Mouse (Mus musculus) heart, embryonic 14.5 days (tissue): ENCODE results near the gene Cdk6. TPM values are rescaled to one million over a fixed set of nuclear protein-coding genes. Genes with fewer than 3 reads are reported as not detected.

Source experiments
- ATAC-seq: fragments of 200-750 bp; cut with Nextera tagmentation; 2 replicates; pipeline ENCODE4 v1.8.0; 2017; ENCODE audit warnings: low read depth, moderate TSS enrichment; ENCODE audit not compliant: insufficient number of reproducible peaks, insufficient read depth, low FRiP score
- H3K27ac ChIP-seq, 2 experiments: fragments of 200-500 bp in 1 of 2; fragments of 300-500 bp in 1 of 2; sonication (generic) in 1 of 2; replicated peaks in 1 of 2; 2 replicates each; pipeline ENCODE4 v1.5.1; 2012 to 2014; ENCODE audit warnings: low read depth in 2 of 2, low read length in 2 of 2, control low read depth in 1 of 2, mild to moderate bottlenecking in 1 of 2, mixed read lengths in 1 of 2; ENCODE audit not compliant: control insufficient read depth in 1 of 2, insufficient read depth in 1 of 2
- H3K27me3 ChIP-seq: fragments of 300-500 bp; sonication (generic); 2 replicates; pipeline ENCODE4 v1.6.1; 2014; ENCODE audit warnings: mild to moderate bottlenecking, low read length, control low read depth; ENCODE audit not compliant: control insufficient read depth, insufficient read depth
- H3K36me3 ChIP-seq: fragments of 300-500 bp; sonication (generic); 2 replicates; pipeline ENCODE4 v1.6.1; 2014; ENCODE audit warnings: mild to moderate bottlenecking, control low read depth, low read length, mixed read lengths; ENCODE audit not compliant: control insufficient read depth, insufficient read depth
- H3K4me1 ChIP-seq, 2 experiments: fragments of 200-500 bp in 1 of 2; fragments of 300-500 bp in 1 of 2; sonication (generic) in 1 of 2; 2 replicates each; pipeline ENCODE4 v1.6.1; 2012 to 2014; ENCODE audit warnings: low read length in 2 of 2, control low read depth in 1 of 2, mixed read lengths in 1 of 2; ENCODE audit not compliant: control insufficient read depth in 2 of 2, insufficient read depth in 2 of 2
- H3K4me2 ChIP-seq: fragments of 300-500 bp; sonication (generic); 2 replicates; pipeline ENCODE4 v1.6.1; 2014; ENCODE audit warnings: mild to moderate bottlenecking, low read length
- H3K4me3 ChIP-seq, 2 experiments: fragments of 200-500 bp in 1 of 2; fragments of 300-500 bp in 1 of 2; sonication (generic) in 1 of 2; 2 replicates each; pipeline ENCODE4 v1.5.1; 2012 to 2014; ENCODE audit warnings: low read length in 2 of 2, mild to moderate bottlenecking in 2 of 2, control low read depth in 1 of 2, low read depth in 1 of 2, moderate library complexity in 1 of 2; ENCODE audit not compliant: control insufficient read depth in 1 of 2, insufficient read depth in 1 of 2
- H3K9ac ChIP-seq: fragments of 300-500 bp; sonication (generic); 2 replicates; pipeline ENCODE4 v1.6.1; 2014; ENCODE audit warnings: mild to moderate bottlenecking, low read length
- H3K9me3 ChIP-seq: fragments of 300-500 bp; sonication (generic); 2 replicates; pipeline ENCODE4 v1.6.1; 2016; ENCODE audit warnings: low read length, control low read depth; ENCODE audit not compliant: control insufficient read depth
- WGBS: fragments of 180-500 bp; shearing (Covaris S2); extraction: QIAGEN DNeasy Blood & Tissue Kit; methylation state at CpG from one replicate; pipeline ENCODE4 v1.1.7; 2014; 5-methylcytosine and 5-hydroxymethylcytosine counted together
- polyA plus RNA-seq: library from polyadenylated mRNA; unstranded; fragments of >200 nt; fragmentation: Nextera tagmentation; extraction: Ambion mirVana; gene quantifications from 2 replicates; pipeline ENCODE4 v1.2.1, GENCODE M21; 2014

Cdk6 gene
- polyA plus RNA-seq, 1 experiment from 2014 or later, result 32.1 TPM

GRCm38 (mm10) chr5:3363036-3363983 is 22.0 kb downstream of the Cdk6 start:
- no peak overlapping the region for H3K9ac ChIP-seq
- no peak overlapping the region for H3K4me3 ChIP-seq
- 0 out of 2 replicates have a peak, but pooled peaks have one; percentile 31 for ATAC-seq
- no peaks in the 10 kb centered on the region for H3K27me3 ChIP-seq
- no peak overlapping the region for H3K27ac ChIP-seq
- peaks cover 8 to 20% of the 10 kb centered on the region in 2 experiments for H3K4me1 ChIP-seq
- no peaks in the 10 kb centered on the region for H3K36me3 ChIP-seq
- WGBS, result 61% methylated on average over 15 of the region's 15 CpGs
- no peaks in the 10 kb centered on the region for H3K9me3 ChIP-seq
- peak overlapping the region; percentile 23; the same call in 1 of the 2 replicates for H3K4me2 ChIP-seq

DNA sequence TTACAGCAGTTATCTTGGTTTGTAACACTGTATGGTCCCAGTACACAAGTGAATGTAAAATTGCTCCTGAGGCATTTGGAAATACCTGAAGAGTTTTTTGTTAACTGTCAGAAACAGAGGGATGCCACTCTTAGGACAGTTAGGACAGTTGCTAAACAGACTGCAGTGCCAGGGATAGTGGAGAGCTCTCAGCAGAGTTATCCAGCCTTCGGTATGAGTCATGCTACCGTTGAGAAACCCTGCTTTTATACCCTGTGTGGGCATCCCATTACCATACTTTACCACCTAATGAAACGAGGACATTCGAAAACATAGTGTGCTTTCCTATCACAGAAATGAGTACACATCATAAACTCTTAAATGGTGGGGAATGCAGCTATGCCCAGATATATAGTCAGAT is 25.8 kb downstream of the Cdk6 start:
- WGBS, result 89% methylated on average over 4 of the region's 4 CpGs
- no peak for ATAC-seq
- H3K27ac ChIP-seq, result no peak overlapping the region

GRCm38 (mm10) chr5:3369317-3369716 is 28.0 kb downstream of the Cdk6 start:
- Histone ChIP-seq H3K4me2 (peak overlapping the region; percentile 18; the same call in 1 of the 2 replicates), H3K4me1 (peaks cover 0 to 3% of the 10 kb centered on the region in 2 experiments; a peak in 1 of 4 replicates), H3K9me3 (no peaks in the 10 kb centered on the region), H3K27me3 (no peaks in the 10 kb centered on the region), H3K27ac (peak overlapping the region in 1 of 2 experiments; percentile 44; a peak in 1 of 4 replicates), H3K36me3 (no peaks in the 10 kb centered on the region), H3K9ac (no peak overlapping the region), H3K4me3 (no peak overlapping the region)
- WGBS, result 41% methylated on average over 6 of the region's 6 CpGs
- no peak for ATAC-seq

More for the DNA sequence above, 25.8 kb downstream of the Cdk6 start:
- Histone ChIP-seq H3K36me3 (no peaks in the 10 kb centered on the region), H3K4me2 (no peak overlapping the region), H3K9me3 (no peaks in the 10 kb centered on the region), H3K4me3 (no peak overlapping the region), H3K4me1 (peaks cover 4 to 15% of the 10 kb centered on the region in 2 experiments; a peak in 3 of 4 replicates), H3K27me3 (no peaks in the 10 kb centered on the region), H3K9ac (no peak overlapping the region)

GRCm38 (mm10) chr5:3371212-3371611 is 29.9 kb downstream of the Cdk6 start:
- Histone ChIP-seq H3K4me3 (no peak overlapping the region), H3K27me3 (no peaks in the 10 kb centered on the region), H3K36me3 (no peaks in the 10 kb centered on the region; the same call in 1 of the 2 replicates), H3K27ac (no peak overlapping the region), H3K9ac (no peak overlapping the region), H3K4me2 (no peak overlapping the region), H3K4me1 (peaks cover 0 to 5% of the 10 kb centered on the region in 2 experiments; a peak in 2 of 4 replicates), H3K9me3 (no peaks in the 10 kb centered on the region)
- ATAC-seq, result no peak
- WGBS, result 64% methylated on average over 2 of the region's 2 CpGs

- no peaks in the 10 kb centered on the region for H3K27me3 ChIP-seq
- H3K36me3 ChIP-seq, result no peaks in the 10 kb centered on the region; the same call in 1 of the 2 replicates
- peaks cover 2 to 19% of the 10 kb centered on the region in 2 experiments; a peak in 3 of 4 replicates for H3K4me1 ChIP-seq
- H3K4me2 ChIP-seq, result no peak overlapping the region
- no peak overlapping the region for H3K9ac ChIP-seq
- no peaks in the 10 kb centered on the region for H3K9me3 ChIP-seq
- H3K27ac ChIP-seq, result no peak overlapping the region
- 83% methylated on average over 10 of the region's 10 CpGs for WGBS
- no peak for ATAC-seq
- no peak overlapping the region for H3K4me3 ChIP-seq
Measured at GRCm38 (mm10) chr5:3373170-3373569, 31.9 kb downstream of the Cdk6 start.

GRCm38 (mm10) chr5:3374763-3375162 is 33.5 kb downstream of the Cdk6 start:
- Histone ChIP-seq H3K4me3 (no peak overlapping the region), H3K4me2 (no peak overlapping the region), H3K9ac (no peak overlapping the region), H3K9me3 (no peaks in the 10 kb centered on the region), H3K4me1 (peaks cover 2 to 25% of the 10 kb centered on the region in 2 experiments), H3K36me3 (no peaks in the 10 kb centered on the region; the same call in 1 of the 2 replicates), H3K27ac (no peak overlapping the region), H3K27me3 (no peaks in the 10 kb centered on the region)
- WGBS, result 82% methylated on average over 10 of the region's 10 CpGs
- no peak for ATAC-seq

DNA sequence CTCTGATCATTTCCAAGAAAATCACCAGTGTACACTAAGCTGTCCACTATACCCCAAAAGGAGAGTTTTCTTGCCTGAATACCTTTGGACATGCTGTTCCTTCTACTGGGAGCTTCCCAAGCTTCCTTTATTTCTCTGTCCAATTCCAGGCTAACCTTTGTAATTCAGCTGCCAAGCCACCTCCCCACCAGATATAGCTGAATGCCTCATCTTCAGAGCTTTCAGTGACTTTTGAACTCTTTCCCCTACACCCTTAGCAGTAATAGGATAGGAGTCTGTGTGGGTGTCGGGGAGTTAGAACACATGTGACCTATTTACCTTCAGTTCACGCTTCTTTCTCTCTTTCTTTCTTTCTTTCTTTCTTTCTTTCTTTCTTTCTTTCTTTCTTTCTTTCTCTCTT is 34.9 kb downstream of the Cdk6 start:
- peaks cover 4 to 35% of the 10 kb centered on the region in 2 experiments for H3K4me1 ChIP-seq
- WGBS, result 84% methylated on average over 2 of the region's 2 CpGs
- ATAC-seq, result no peak
- H3K36me3 ChIP-seq, result no peaks in the 10 kb centered on the region; the same call in 1 of the 2 replicates
- H3K4me2 ChIP-seq, result no peak overlapping the region
- no peak overlapping the region for H3K9ac ChIP-seq
- H3K9me3 ChIP-seq, result no peaks in the 10 kb centered on the region
- H3K27ac ChIP-seq, result no peak overlapping the region
- H3K27me3 ChIP-seq, result no peaks in the 10 kb centered on the region
- H3K4me3 ChIP-seq, result no peak overlapping the region
